Mouse (Mus musculus): ENCODE data around the gene Wwox. TPM values are rescaled to one million over a fixed set of nuclear protein-coding genes. Genes with fewer than 3 reads are reported as not detected.
A peak's percentile ranks its signal among the peaks of the same experiment; 100 is the strongest.

The Wwox gene
- polyA plus RNA-seq, 1 experiment from 2014 or later: 13.7 TPM

DNA sequence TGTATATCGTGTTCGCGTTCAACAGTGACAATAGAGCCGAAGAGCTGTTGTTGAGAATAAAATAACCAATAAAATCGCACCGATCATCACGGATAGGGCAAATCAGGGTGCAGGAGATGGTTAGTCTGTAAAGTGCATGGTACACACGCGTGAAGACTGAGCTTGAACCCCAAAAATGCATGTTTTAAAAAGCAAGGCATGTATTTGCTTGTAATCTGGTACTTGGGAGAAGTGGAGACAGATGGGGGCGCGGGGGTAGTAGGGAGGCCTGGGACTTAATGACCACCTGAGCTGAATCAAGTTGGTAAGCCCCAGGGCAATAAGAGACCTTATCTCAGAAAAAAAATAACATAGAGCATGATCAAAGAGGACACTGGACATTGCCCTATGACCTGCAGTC, 919.0 kb downstream of the Wwox start:
- peaks cover 8% of the 10 kb centered on the region; the same call in 1 of the 2 replicates for H3K4me1 ChIP-seq
- no peak overlapping the region for H3K9ac ChIP-seq
- no peaks in the 10 kb centered on the region for H3K9me3 ChIP-seq (replicated peaks)
- no peaks in the 10 kb centered on the region for H3K36me3 ChIP-seq
- ATAC-seq (ENCODE audit: insufficient number of reproducible peaks, low FRiP score, low TSS enrichment, low read depth): no peak
- no peak overlapping the region for H3K4me2 ChIP-seq (replicated peaks)
- no peak overlapping the region for H3K4me3 ChIP-seq (replicated peaks)
- no peak overlapping the region for H3K27ac ChIP-seq (replicated peaks)
- 0 out of 2 replicates have a peak, but pooled peaks cover 4% of the 10 kb centered on the region for H3K27me3 ChIP-seq
- WGBS: 84% methylated on average over 11 of the region's 11 CpGs

DNA sequence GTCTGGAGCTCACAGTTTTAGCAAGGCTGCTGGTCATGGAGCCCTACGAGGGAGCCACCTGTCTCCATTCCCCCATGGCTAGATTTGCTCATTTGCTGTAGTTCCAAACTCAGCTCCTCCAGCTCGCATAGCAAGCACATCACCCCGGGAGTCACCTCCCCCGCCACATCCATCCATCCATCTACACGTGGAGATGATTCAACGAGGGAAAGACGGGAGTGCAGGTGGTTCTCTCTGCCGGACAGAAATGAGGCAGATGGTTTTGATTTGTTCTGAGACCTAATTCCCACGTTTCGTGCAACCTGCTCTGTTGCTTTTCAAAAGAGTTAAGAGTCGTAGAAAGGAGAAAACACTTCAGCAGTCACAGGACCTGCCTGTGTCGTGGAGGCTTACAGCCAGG, 920.2 kb downstream of the Wwox start:
- H3K4me2 ChIP-seq (replicated peaks): no peak overlapping the region
- WGBS: 18% methylated on average over 12 of the region's 12 CpGs
- H3K27ac ChIP-seq (replicated peaks): no peak overlapping the region
- no peak overlapping the region for H3K4me3 ChIP-seq (replicated peaks)
- H3K4me1 ChIP-seq: peaks cover 8% of the 10 kb centered on the region; the same call in 1 of the 2 replicates
- H3K27me3 ChIP-seq: 0 out of 2 replicates have a peak, but pooled peaks cover 4% of the 10 kb centered on the region
- no peaks in the 10 kb centered on the region for H3K36me3 ChIP-seq
- no peak for ATAC-seq (ENCODE audit: insufficient number of reproducible peaks, low FRiP score, low TSS enrichment, low read depth)
- H3K9ac ChIP-seq: no peak overlapping the region
- no peaks in the 10 kb centered on the region for H3K9me3 ChIP-seq (replicated peaks)

GRCm38 (mm10) chr8:115362518-115362917, 923.1 kb downstream of the Wwox start:
- Histone ChIP-seq H3K4me2 (replicated peaks) (no peak overlapping the region), H3K9ac (no peak overlapping the region), H3K4me3 (replicated peaks) (no peak overlapping the region), H3K27ac (replicated peaks) (no peak overlapping the region), H3K4me1 (peaks cover 8% of the 10 kb centered on the region; the same call in 1 of the 2 replicates), H3K27me3 (0 out of 2 replicates have a peak, but pooled peaks cover 4% of the 10 kb centered on the region), H3K36me3 (no peaks in the 10 kb centered on the region), H3K9me3 (replicated peaks) (no peaks in the 10 kb centered on the region)
- ATAC-seq (ENCODE audit: insufficient number of reproducible peaks, low FRiP score, low TSS enrichment, low read depth): no peak
- 60% methylated on average over 7 of the region's 7 CpGs for WGBS

DNA sequence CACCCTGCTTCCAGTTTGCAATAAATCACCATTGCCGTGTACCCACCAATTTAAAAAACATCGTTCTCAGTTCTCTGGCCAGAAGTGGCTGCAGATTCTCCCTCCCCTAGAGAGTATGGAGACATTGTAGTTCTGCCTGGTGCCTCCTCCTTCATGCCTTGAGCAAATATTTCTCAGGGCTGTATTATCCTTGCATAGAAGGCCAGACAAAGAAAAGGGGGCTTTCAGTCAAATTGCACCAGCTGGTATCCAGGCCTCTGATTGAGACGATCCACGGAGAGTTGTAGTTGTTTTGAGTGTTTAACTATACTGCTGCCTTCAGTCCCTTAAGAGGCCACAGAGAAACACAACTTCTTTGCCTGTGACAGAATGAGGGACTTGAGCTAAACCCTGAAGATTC, 935.5 kb downstream of the Wwox start:
- Histone ChIP-seq H3K9me3 (replicated peaks) (no peaks in the 10 kb centered on the region), H3K36me3 (no peaks in the 10 kb centered on the region), H3K4me1 (peaks cover 33% of the 10 kb centered on the region), H3K27me3 (peaks cover 3% of the 10 kb centered on the region; the same call in 1 of the 2 replicates), H3K4me3 (replicated peaks) (no peak overlapping the region), H3K4me2 (replicated peaks) (no peak overlapping the region), H3K9ac (no peak overlapping the region), H3K27ac (replicated peaks) (peak overlapping the region; percentile 29)
- 21% methylated on average over 4 of the region's 4 CpGs for WGBS
- no peak for ATAC-seq (ENCODE audit: insufficient number of reproducible peaks, low FRiP score, low TSS enrichment, low read depth)

- no peaks in the 10 kb centered on the region for H3K9me3 ChIP-seq (replicated peaks)
- ATAC-seq (ENCODE audit: insufficient number of reproducible peaks, low FRiP score, low TSS enrichment, low read depth): peak; percentile 72
- no peak overlapping the region for H3K4me2 ChIP-seq (replicated peaks)
- WGBS: 35% methylated on average over 8 of the region's 8 CpGs
- H3K36me3 ChIP-seq: no peaks in the 10 kb centered on the region
- peak overlapping the region; percentile 29 for H3K27ac ChIP-seq (replicated peaks)
- no peak overlapping the region for H3K4me3 ChIP-seq (replicated peaks)
- peaks cover 33% of the 10 kb centered on the region for H3K4me1 ChIP-seq
- H3K9ac ChIP-seq: no peak overlapping the region
- H3K27me3 ChIP-seq: peaks cover 3% of the 10 kb centered on the region; the same call in 1 of the 2 replicates
Measured at GRCm38 (mm10) chr8:115375361-115376047, 936.0 kb downstream of the Wwox start.

DNA sequence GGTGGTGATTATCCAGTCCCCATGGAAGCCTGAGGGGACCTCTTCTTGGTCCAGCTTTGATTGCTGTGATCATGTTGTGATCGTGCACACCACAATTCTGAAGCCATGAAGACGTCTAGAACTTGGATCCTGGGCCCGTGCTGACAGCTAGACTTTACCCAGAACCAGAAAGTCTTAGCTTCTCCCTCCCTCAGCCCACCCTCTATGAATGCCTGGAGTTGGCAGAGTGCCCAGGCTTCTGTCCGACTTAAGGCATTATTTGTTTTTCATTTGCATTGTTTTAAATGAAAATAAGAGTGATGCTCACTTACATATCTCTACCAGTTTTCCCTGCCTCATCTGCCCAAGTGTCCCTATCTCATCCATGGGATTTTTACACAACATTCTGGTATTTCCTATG, 937.9 kb downstream of the Wwox start:
- no peak overlapping the region for H3K4me3 ChIP-seq (replicated peaks)
- H3K4me2 ChIP-seq (replicated peaks): no peak overlapping the region
- no peaks in the 10 kb centered on the region for H3K27me3 ChIP-seq
- H3K4me1 ChIP-seq: peaks cover 33% of the 10 kb centered on the region
- ATAC-seq (ENCODE audit: insufficient number of reproducible peaks, low FRiP score, low TSS enrichment, low read depth): no peak
- H3K9me3 ChIP-seq (replicated peaks): no peaks in the 10 kb centered on the region
- WGBS: 29% methylated on average over 4 of the region's 4 CpGs
- H3K36me3 ChIP-seq: no peaks in the 10 kb centered on the region
- no peak overlapping the region for H3K9ac ChIP-seq
- H3K27ac ChIP-seq (replicated peaks): no peak overlapping the region

- WGBS: 58% methylated on average over 4 of the region's 4 CpGs
- ATAC-seq (ENCODE audit: insufficient number of reproducible peaks, low FRiP score, low TSS enrichment, low read depth): no peak
- Histone ChIP-seq H3K9me3 (replicated peaks) (no peaks in the 10 kb centered on the region), H3K9ac (no peak overlapping the region), H3K4me1 (peaks cover 21% of the 10 kb centered on the region), H3K27ac (replicated peaks) (no peak overlapping the region), H3K36me3 (no peaks in the 10 kb centered on the region), H3K27me3 (no peaks in the 10 kb centered on the region), H3K4me2 (replicated peaks) (no peak overlapping the region), H3K4me3 (replicated peaks) (no peak overlapping the region)
Measured at GRCm38 (mm10) chr8:115380017-115380416, 940.6 kb downstream of the Wwox start.

- H3K9ac ChIP-seq: no peak overlapping the region
- no peaks in the 10 kb centered on the region for H3K9me3 ChIP-seq (replicated peaks)
- H3K4me1 ChIP-seq: no peaks in the 10 kb centered on the region
- no peak for ATAC-seq (ENCODE audit: insufficient number of reproducible peaks, low FRiP score, low TSS enrichment, low read depth)
- H3K4me2 ChIP-seq (replicated peaks): no peak overlapping the region
- 78% methylated on average over 5 of the region's 5 CpGs for WGBS
- H3K4me3 ChIP-seq (replicated peaks): no peak overlapping the region
- H3K36me3 ChIP-seq: no peaks in the 10 kb centered on the region
- H3K27ac ChIP-seq (replicated peaks): no peak overlapping the region
- H3K27me3 ChIP-seq: no peaks in the 10 kb centered on the region
Measured at GRCm38 (mm10) chr8:115390921-115391504, 951.6 kb downstream of the Wwox start.

DNA sequence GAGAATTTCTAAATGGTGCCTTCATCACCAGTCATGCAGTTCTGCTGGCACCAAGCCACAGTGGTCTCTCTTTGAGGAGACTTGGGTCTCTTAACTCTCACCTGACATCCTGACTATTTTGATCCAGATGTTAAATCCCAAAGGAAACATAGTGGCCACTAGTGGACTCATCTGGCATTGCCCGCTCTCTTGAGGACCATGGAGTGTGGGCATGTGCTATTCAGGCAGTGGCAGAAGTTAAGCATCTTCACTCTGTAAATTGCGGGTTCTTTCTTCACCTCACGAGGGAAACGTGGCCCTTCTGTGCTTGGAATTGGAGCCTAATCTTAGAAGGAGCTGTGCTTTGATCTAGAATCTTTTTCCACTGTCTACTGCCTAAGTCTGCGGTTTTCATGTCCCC, 956.4 kb downstream of the Wwox start:
- no peak overlapping the region for H3K27ac ChIP-seq (replicated peaks)
- H3K4me3 ChIP-seq (replicated peaks): no peak overlapping the region
- H3K36me3 ChIP-seq: no peaks in the 10 kb centered on the region
- no peaks in the 10 kb centered on the region for H3K9me3 ChIP-seq (replicated peaks)
- 79% methylated on average over 5 of the region's 5 CpGs for WGBS
- no peak for ATAC-seq (ENCODE audit: insufficient number of reproducible peaks, low FRiP score, low TSS enrichment, low read depth)
- no peak overlapping the region for H3K9ac ChIP-seq
- no peaks in the 10 kb centered on the region for H3K27me3 ChIP-seq
- no peak overlapping the region for H3K4me2 ChIP-seq (replicated peaks)
- no peaks in the 10 kb centered on the region for H3K4me1 ChIP-seq

- ATAC-seq (ENCODE audit: insufficient number of reproducible peaks, low FRiP score, low TSS enrichment, low read depth): no peak
- Histone ChIP-seq H3K27me3 (no peaks in the 10 kb centered on the region), H3K4me2 (replicated peaks) (no peak overlapping the region), H3K9ac (no peak overlapping the region), H3K4me3 (replicated peaks) (no peak overlapping the region), H3K36me3 (no peaks in the 10 kb centered on the region), H3K9me3 (replicated peaks) (no peaks in the 10 kb centered on the region), H3K27ac (replicated peaks) (no peak overlapping the region), H3K4me1 (no peaks in the 10 kb centered on the region)
- WGBS: 87% methylated on average over 3 of the region's 3 CpGs
Measured at GRCm38 (mm10) chr8:115397981-115398380, 958.5 kb downstream of the Wwox start.

GRCm38 (mm10) chr8:115400013-115400720, 960.7 kb downstream of the Wwox start:
- no peaks in the 10 kb centered on the region for H3K9me3 ChIP-seq (replicated peaks)
- H3K4me2 ChIP-seq (replicated peaks): no peak overlapping the region
- H3K36me3 ChIP-seq: no peaks in the 10 kb centered on the region
- no peaks in the 10 kb centered on the region for H3K4me1 ChIP-seq
- no peak overlapping the region for H3K4me3 ChIP-seq (replicated peaks)
- no peak for ATAC-seq (ENCODE audit: insufficient number of reproducible peaks, low FRiP score, low TSS enrichment, low read depth)
- WGBS: 69% methylated on average over 15 of the region's 15 CpGs
- no peaks in the 10 kb centered on the region for H3K27me3 ChIP-seq
- H3K9ac ChIP-seq: no peak overlapping the region
- no peak overlapping the region for H3K27ac ChIP-seq (replicated peaks)

All from embryonic facial prominence, embryonic 15.5 days (tissue).